Mouse (Mus musculus) G1E (cell line): ENCODE data around the gene G6pc3.

Experiments used
- CTCF ChIP-seq: IDR thresholded peaks from 2 replicates; pipeline ENCODE4 v1.5.1; 2012; ENCODE audit warnings: low read depth, low read length, inconsistent platforms, mixed read lengths
- GATA1 ChIP-seq: IDR thresholded peaks from 2 replicates; pipeline ENCODE4 v1.6.1; 2012; ENCODE audit warnings: borderline replicate concordance, low read length, inconsistent platforms, mixed read lengths
- GATA2 ChIP-seq: IDR thresholded peaks from 2 replicates; pipeline ENCODE4 v1.6.1; 2012; ENCODE audit warnings: low read depth, low read length, inconsistent platforms, borderline replicate concordance
- POLR2AphosphoS5 ChIP-seq: IDR thresholded peaks from 2 replicates; pipeline ENCODE4 v1.6.1; 2012; ENCODE audit warnings: low read depth, low read length, inconsistent platforms; ENCODE audit not compliant: insufficient replicate concordance
- TAL1 ChIP-seq: conservative IDR thresholded peaks from 2 replicates; pipeline ENCODE4 v1.6.1; 2012; ENCODE audit warnings: low read depth, low read length, inconsistent platforms, mixed read lengths

DNA sequence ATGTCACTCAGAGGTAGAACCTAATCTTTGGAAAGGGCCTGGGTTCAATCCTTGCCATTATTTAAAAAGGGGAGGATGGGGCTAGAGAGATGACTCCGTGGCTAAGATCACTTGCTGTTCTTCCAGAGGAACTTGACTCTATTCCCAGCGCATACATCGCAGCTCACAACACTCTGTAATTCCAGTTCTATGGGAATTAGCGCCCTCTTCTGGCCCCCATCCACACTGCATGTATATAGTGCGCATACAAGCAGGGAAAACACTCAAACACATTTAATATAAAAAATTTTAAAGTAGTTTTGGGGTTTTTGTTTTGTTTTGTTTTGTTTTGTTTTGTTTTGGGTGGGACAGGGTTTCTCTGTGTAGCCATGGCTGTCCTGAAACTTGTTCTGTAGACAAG is 52.5 kb downstream of the G6pc3 start:
- TF ChIP-seq CTCF: no peak
- no peak for TF ChIP-seq TAL1
- no peak for TF ChIP-seq GATA1
- TF ChIP-seq POLR2AphosphoS5: no peak
- no peak for TF ChIP-seq GATA2
